19 mouse cellular contexts compared by ENCODE assay signal in genomic region chr5:106989786-106990185, GRCm38 (mm10). TPM values are rescaled to one million over a fixed set of nuclear protein-coding genes. Genes with fewer than 3 reads are reported as not detected.
DNase-seq lines count a peak whose midpoint lies in the region; ATAC-seq and TF ChIP-seq lines count a peak whose summit lies in the region.
"Had no signal": no experiment of that assay in that cellular context is flagged by ENCODE, and none has a peak within 500 bp of the region (broad histone marks: within the 10 kb centered on the region; RNA-seq: fewer than 3 reads in every experiment).

No protein-coding gene starts in this region.

- TF ChIP-seq POLR2A in heart, adult 2 months (IDR thresholded peaks at IDR 0.05; ENCODE audit: insufficient read depth, low read depth, low read length) = no peak

- WGBS in heart, adult 2 months = 66% methylated on average over 12 of the region's 12 CpGs
- WGBS in kidney, postnatal 0 days = 55% methylated on average over 12 of the region's 12 CpGs
- WGBS in lung, postnatal 0 days = 40% methylated on average over 12 of the region's 12 CpGs

- no peak overlapping the region for H3K4me3 ChIP-seq in heart, adult 2 months
- no peak overlapping the region for H3K4me3 ChIP-seq in kidney, postnatal 0 days (replicated peaks; ENCODE audit: low read depth, low read length)
- H3K4me3 ChIP-seq in lung, postnatal 0 days (ENCODE audit: low read depth, low read length) = no peak overlapping the region
- H3K4me3 ChIP-seq: hindbrain, embryonic 12.5 days; limb, embryonic 12.5 days; neural tube, embryonic 15.5 days had no signal

- intact Hi-C loops in heart, adult 2 months (cut with DNase I) = loop anchor here (1.0 to 10.0 kb wide), 5 partner anchors 95 to 331 kb away; no protein-coding TSS in a partner anchor
- intact Hi-C loops in heart, postnatal 14 days (cut with DNase I) = loop anchor here (1.0 to 5.0 kb wide), 3 partner anchors 131 to 331 kb away; no protein-coding TSS in a partner anchor

- H3K4me2 ChIP-seq in kidney, postnatal 0 days (ENCODE audit: low read length) = 0 out of 2 replicates have a peak overlapping the region, but pooled peaks have one; percentile 19
- no peak overlapping the region for H3K4me2 ChIP-seq in lung, postnatal 0 days (replicated peaks; ENCODE audit: low read depth, low read length)
- H3K4me2 ChIP-seq: hindbrain, embryonic 12.5 days; limb, embryonic 12.5 days; neural tube, embryonic 15.5 days had no signal

- H3K4me1 ChIP-seq in heart, adult 2 months (ENCODE audit: control insufficient read depth, insufficient read depth, low read length) = peaks cover 1% of the 10 kb centered on the region; the same call in 1 of the 2 replicates
- 0 out of 2 replicates have a peak, but pooled peaks cover 6% of the 10 kb centered on the region for H3K4me1 ChIP-seq in kidney, postnatal 0 days (replicated peaks; ENCODE audit: insufficient read depth, low read length)
- peaks cover 10% of the 10 kb centered on the region; the same call in 1 of the 2 replicates for H3K4me1 ChIP-seq in lung, postnatal 0 days (ENCODE audit: insufficient read depth, low read depth, low read length)

- TF ChIP-seq CTCF in heart, adult 2 months (IDR thresholded peaks at IDR 0.05) = no peak
- TF ChIP-seq CTCF in kidney, postnatal 0 days (IDR thresholded peaks at IDR 0.05; ENCODE audit: low read depth) = no peak
- no peak for TF ChIP-seq CTCF in lung, postnatal 0 days (IDR thresholded peaks at IDR 0.05)

- no peaks in the 10 kb centered on the region for H3K27me3 ChIP-seq in heart, adult 2 months (ENCODE audit: control insufficient read depth, insufficient read depth, low read length)
- H3K27me3 ChIP-seq in kidney, postnatal 0 days (ENCODE audit: insufficient read depth, low read length) = no peaks in the 10 kb centered on the region
- H3K27me3 ChIP-seq in lung, postnatal 0 days (replicated peaks; ENCODE audit: insufficient read depth, low read length) = no peaks in the 10 kb centered on the region
- H3K27me3 ChIP-seq: CH12.LX; hindbrain, embryonic 12.5 days; limb, embryonic 12.5 days had no signal

- H3K79me2 ChIP-seq in heart, adult 2 months (replicated peaks; ENCODE audit: control insufficient read depth, insufficient read depth, low read length) = no peaks in the 10 kb centered on the region

- H3K36me3 ChIP-seq in heart, adult 2 months (ENCODE audit: control insufficient read depth, insufficient read depth, low read length) = no peaks in the 10 kb centered on the region
- H3K36me3 ChIP-seq in kidney, postnatal 0 days (ENCODE audit: insufficient read depth, low read length) = no peaks in the 10 kb centered on the region
- H3K36me3 ChIP-seq in lung, postnatal 0 days (ENCODE audit: insufficient read depth, low read length) = no peaks in the 10 kb centered on the region
- H3K36me3 ChIP-seq: hindbrain, embryonic 12.5 days had no signal

- DNase-seq in heart, adult 2 months = no peak
- DNase-seq in heart, postnatal 14 days = no peak
- peak; percentile 47 for DNase-seq in kidney, postnatal 0 days (ENCODE audit: low spot score)
- DNase-seq in kidney, postnatal 10 days = no peak
- peak; percentile 29 for DNase-seq in lung, postnatal 0 days (ENCODE audit: low spot score)
- no peak for DNase-seq in lung, postnatal 4 days
- DNase-seq in frontal cortex, postnatal 25 days (ENCODE audit: low spot score in 2 of 2) = no peak
- no peak for DNase-seq in adrenal gland, adult (ENCODE audit: inconsistent age in 2 of 2, low spot score in 1 of 2)
- DNase-seq: adrenal gland, postnatal 25 days; cerebellum, adult 11-12 months; cerebellum, postnatal 14 days; embryo, embryonic 11 days; forebrain, postnatal 0 days; right cerebral cortex, postnatal 14 days; thymus, postnatal 14 days had no signal

- H3K9me3 ChIP-seq in kidney, postnatal 0 days (replicated peaks; ENCODE audit: low read length) = no peaks in the 10 kb centered on the region
- H3K9me3 ChIP-seq in lung, postnatal 0 days (ENCODE audit: low read length) = no peaks in the 10 kb centered on the region
- H3K9me3 ChIP-seq: hindbrain, embryonic 12.5 days; limb, embryonic 12.5 days; neural tube, embryonic 15.5 days had no signal

- no peak for TF ChIP-seq EP300 in heart, adult 2 months (IDR thresholded peaks at IDR 0.05; ENCODE audit: insufficient read depth, low read depth, low read length)
- TF ChIP-seq EP300 in lung, postnatal 0 days (IDR thresholded peaks at IDR 0.05) = no peak

- H3K27ac ChIP-seq in heart, adult 2 months = peak overlapping the region; percentile 5; the same call in 1 of the 2 replicates
- no peak overlapping the region; the same call in 1 of the 2 replicates for H3K27ac ChIP-seq in kidney, postnatal 0 days
- H3K27ac ChIP-seq in lung, postnatal 0 days (ENCODE audit: low read length) = peak overlapping the region; percentile 51; the same call in 1 of the 2 replicates
- H3K27ac ChIP-seq: hindbrain, embryonic 12.5 days; limb, embryonic 12.5 days; neural tube, embryonic 15.5 days had no signal

- H3K9ac ChIP-seq in heart, adult 2 months (ENCODE audit: low read depth, low read length) = no peak overlapping the region
- no peak overlapping the region for H3K9ac ChIP-seq in kidney, postnatal 0 days (ENCODE audit: low read depth, low read length)
- H3K9ac ChIP-seq in lung, postnatal 0 days (replicated peaks; ENCODE audit: low read depth) = no peak overlapping the region
- H3K9ac ChIP-seq: forebrain, postnatal 0 days; hindbrain, embryonic 12.5 days; limb, embryonic 12.5 days; neural tube, embryonic 15.5 days had no signal

- ATAC-seq in kidney, postnatal 0 days (replicated peaks; ENCODE audit: low FRiP score, low read depth) = no peak
- no peak for ATAC-seq in lung, postnatal 0 days
- ATAC-seq: forebrain, postnatal 0 days had no signal

RNA-seq across cellular contexts. Expression of gene Cdc7, which starts 25.7 kb away (rescaled TPM):
- under 1 TPM; 0.39 to 0.59 TPM for total RNA-seq in heart, adult 2 months (2021)
- polyA plus RNA-seq in heart, adult 2 months (2012; rRNA removed) = 0.70 and 1.3 TPM in 2 replicates
- total RNA-seq in heart, postnatal 14 days (2021) = 1 to 10 TPM; 1.6 to 2.0 TPM
- polyA plus RNA-seq in kidney, postnatal 0 days (2015; fragmentation: Nextera tagmentation; extraction: Ambion mirVana) = 14.8 and 19.0 TPM in 2 replicates
- polyA plus RNA-seq in lung, postnatal 0 days (2015; fragmentation: Nextera tagmentation; extraction: Ambion mirVana) = 4.3 and 5.2 TPM in 2 replicates

Comparison
In these comparisons a context has a peak if more than half of its experiments do, and no peak if none do; other contexts are left out.
1. DNase-seq: peak in kidney, postnatal 0 days (single experiment) and lung, postnatal 0 days (single experiment); none in heart, adult 2 months (0 of 2), heart, postnatal 14 days (0 of 2), kidney, postnatal 10 days (single experiment), lung, postnatal 4 days (0 of 2), frontal cortex, postnatal 25 days (0 of 2) and adrenal gland, adult (0 of 2).